Comparison of ENCODE assay signal across 11 mouse cellular contexts in the genomic region with DNA sequence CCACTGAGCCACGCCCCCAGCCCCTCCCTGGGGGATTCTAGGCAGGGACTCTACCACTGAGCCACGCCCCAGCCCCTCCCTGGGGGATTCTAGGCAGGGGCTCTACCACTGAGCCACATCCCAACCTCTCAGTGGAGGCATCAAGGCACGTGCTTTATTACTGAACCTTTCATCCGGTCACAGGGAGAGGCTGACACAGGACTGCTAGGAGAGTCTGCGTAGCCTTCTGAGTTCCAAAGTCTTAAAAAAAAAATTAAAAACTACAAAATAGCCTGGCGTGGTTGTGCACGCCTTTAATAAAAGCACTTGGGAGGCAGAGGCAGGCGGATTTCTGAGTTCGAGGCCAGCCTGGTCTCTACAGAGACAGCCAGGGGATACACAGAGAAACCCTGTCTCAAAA. TPM values are rescaled to one million over a fixed set of nuclear protein-coding genes. Genes with fewer than 3 reads are reported as not detected.
A peak's percentile ranks its signal among the peaks of the same experiment; 100 is the strongest.
DNase-seq lines count a peak whose midpoint lies in the region; ATAC-seq and TF ChIP-seq lines count a peak whose summit lies in the region.
"Not testable (repeated sequence)": the region's sequence is repeated elsewhere in the genome, so short reads cannot be mapped to it uniquely, and the experiment has no call there.
"Had no signal": no experiment of that assay in that cellular context is flagged by ENCODE, and none has a peak within 500 bp of the region (broad histone marks: within the 10 kb centered on the region; RNA-seq: fewer than 3 reads in every experiment).

No protein-coding gene starts in this region.

- peak overlapping the region; percentile 99 for H3K4me3 ChIP-seq in E14TG2a.4 (replicated peaks; ENCODE audit: low read length)
- peak overlapping the region; percentile 98 for H3K4me3 ChIP-seq in cortical plate, adult 2 months (ENCODE audit: insufficient read depth, low read length)
- H3K4me3 ChIP-seq in forebrain, embryonic 16.5 days (replicated peaks; ENCODE audit: low read length), result peak overlapping the region; percentile 74
- peak overlapping the region; percentile 97 for H3K4me3 ChIP-seq in hindbrain, embryonic 13.5 days
- peak overlapping the region; percentile 81 for H3K4me3 ChIP-seq in left cerebral cortex, adult 2 months
- H3K4me3 ChIP-seq in lung, embryonic 14.5 days (ENCODE audit: low read depth, low read length), result peak overlapping the region; percentile 92
- H3K4me3 ChIP-seq in thymus, adult 2 months (ENCODE audit: control insufficient read depth, insufficient read depth, low read length), result peak overlapping the region; percentile 66; the same call in 1 of the 2 replicates

- H3K9me3 ChIP-seq in E14TG2a.4 (ENCODE audit: low read length); forebrain, embryonic 16.5 days (ENCODE audit: control insufficient read depth, low read length); hindbrain, embryonic 13.5 days; lung, embryonic 14.5 days (ENCODE audit: low read depth, low read length): not testable (repeated sequence)

- not testable (repeated sequence) for H3K27me3 ChIP-seq in E14TG2a.4 (ENCODE audit: insufficient read depth, low read length); forebrain, embryonic 16.5 days (replicated peaks; ENCODE audit: control insufficient read depth, insufficient read depth, low read length); hindbrain, embryonic 13.5 days; lung, embryonic 14.5 days (ENCODE audit: insufficient read depth, low read length); thymus, adult 2 months (ENCODE audit: control insufficient read depth, insufficient read depth, low read length)

- peaks cover 31% of the 10 kb centered on the region for H3K4me1 ChIP-seq in E14TG2a.4 (replicated peaks; ENCODE audit: low read depth, low read length)
- not testable (repeated sequence) for H3K4me1 ChIP-seq in cortical plate, adult 2 months (ENCODE audit: control insufficient read depth, insufficient read depth, low read length); lung, embryonic 14.5 days (ENCODE audit: insufficient read depth); thymus, adult 2 months (replicated peaks; ENCODE audit: control insufficient read depth, insufficient read depth, low read length)
- H3K4me1 ChIP-seq in forebrain, embryonic 16.5 days (replicated peaks; ENCODE audit: control insufficient read depth, insufficient read depth, low read length), result peaks cover 14% of the 10 kb centered on the region
- H3K4me1 ChIP-seq in hindbrain, embryonic 13.5 days (replicated peaks), result peaks cover 20% of the 10 kb centered on the region

- not testable (repeated sequence) for H3K27ac ChIP-seq in cortical plate, adult 2 months (ENCODE audit: insufficient read depth, low read length); forebrain, embryonic 16.5 days (ENCODE audit: low read length); left cerebral cortex, adult 2 months; thymus, adult 2 months (ENCODE audit: control insufficient read depth, insufficient read depth, low read length)
- H3K27ac ChIP-seq in hindbrain, embryonic 13.5 days, result peak overlapping the region; percentile 81
- peak overlapping the region; percentile 63; the same call in 1 of the 2 replicates for H3K27ac ChIP-seq in lung, embryonic 14.5 days (ENCODE audit: low read depth)

- peak; percentile 37; the same call in 1 of the 2 replicates for ATAC-seq in forebrain, embryonic 16.5 days
- ATAC-seq in hindbrain, embryonic 13.5 days (ENCODE audit: low FRiP score); lung, embryonic 14.5 days (ENCODE audit: insufficient read depth): not testable (repeated sequence)

- peak overlapping the region; percentile 82 for H3K4me2 ChIP-seq in forebrain, embryonic 16.5 days (ENCODE audit: low read length)
- H3K4me2 ChIP-seq in hindbrain, embryonic 13.5 days, result peak overlapping the region; percentile 88
- H3K4me2 ChIP-seq in lung, embryonic 14.5 days, result peak overlapping the region; percentile 86

- intact Hi-C loops in left cerebral cortex, adult 2 months (cut with DNase I), result not testable (repeated sequence)

- peaks cover 29% of the 10 kb centered on the region for H3K36me3 ChIP-seq in E14TG2a.4 (ENCODE audit: insufficient read depth, low read length)
- peaks cover 20% of the 10 kb centered on the region for H3K36me3 ChIP-seq in forebrain, embryonic 16.5 days (ENCODE audit: control insufficient read depth, insufficient read depth)
- H3K36me3 ChIP-seq in hindbrain, embryonic 13.5 days, result peaks cover 29% of the 10 kb centered on the region
- peaks cover 28% of the 10 kb centered on the region for H3K36me3 ChIP-seq in lung, embryonic 14.5 days (ENCODE audit: insufficient read depth)
- peaks cover 10% of the 10 kb centered on the region for H3K36me3 ChIP-seq in thymus, adult 2 months (ENCODE audit: control insufficient read depth, insufficient read depth, low read length)

- not testable (repeated sequence) for DNase-seq in left cerebral cortex, adult 2 months (ENCODE audit: extremely low spot score in 1 of 2, low spot score in 2 of 2); thymus, adult 2 months
- DNase-seq in lung, embryonic 14.5 days, result peak; percentile 9
- peak; percentile 36 for DNase-seq in naive thymus-derived CD4-positive, alpha-beta T cell, adult 2 months (ENCODE audit: low read depth)

- not testable (repeated sequence) for TF ChIP-seq CTCF in E14TG2a.4 (conservative IDR thresholded peaks at IDR 0.05; ENCODE audit: low read length); cortical plate, adult 2 months (IDR thresholded peaks at IDR 0.05; ENCODE audit: extremely low read depth, insufficient read depth, low read length); left cerebral cortex, adult 2 months (IDR thresholded peaks at IDR 0.05); lung, embryonic 14.5 days (IDR thresholded peaks at IDR 0.05; ENCODE audit: low read depth); thymus, adult 2 months (IDR thresholded peaks at IDR 0.05; ENCODE audit: borderline replicate concordance, control insufficient read depth, extremely low read depth, insufficient read depth, low read length, poor library complexity)

- peak overlapping the region; percentile 79 for H3K9ac ChIP-seq in forebrain, embryonic 16.5 days (replicated peaks; ENCODE audit: low read depth, low read length)
- peak overlapping the region; percentile 93 for H3K9ac ChIP-seq in hindbrain, embryonic 13.5 days
- H3K9ac ChIP-seq in lung, embryonic 14.5 days, result peak overlapping the region; percentile 83

- TF ChIP-seq POLR2A in cortical plate, adult 2 months (IDR thresholded peaks at IDR 0.05; ENCODE audit: extremely low read depth, insufficient read depth, low read length); thymus, adult 2 months (IDR thresholded peaks at IDR 0.05; ENCODE audit: control insufficient read depth, extremely low read depth, insufficient read depth, low read length, poor library complexity): not testable (repeated sequence)

- 58% methylated on average over 9 of the region's 9 CpGs for WGBS in forebrain, embryonic 16.5 days
- 54% methylated on average over 9 of the region's 9 CpGs for WGBS in hindbrain, embryonic 13.5 days
- 53% methylated on average over 9 of the region's 9 CpGs for WGBS in lung, embryonic 14.5 days
- WGBS in thymus, adult 2 months, result 66% methylated on average over 9 of the region's 9 CpGs

RNA-seq across cellular contexts. Expression of a gene that starts 0.6 kb away (rescaled TPM):
- 33.6 and 34.4 TPM in 2 replicates for polyA plus RNA-seq in cortical plate, adult 2 months (2012; rRNA removed)
- 38.0 and 41.8 TPM in 2 replicates for polyA plus RNA-seq in forebrain, embryonic 16.5 days (2015; fragmentation: Nextera tagmentation; extraction: Ambion mirVana)
- polyA plus RNA-seq in hindbrain, embryonic 13.5 days (2015; fragmentation: Nextera tagmentation; extraction: Ambion mirVana), result 31.1 and 31.2 TPM in 2 replicates
- total RNA-seq in left cerebral cortex, adult 2 months (2021), result 10 to 100 TPM; 22.2 to 22.6 TPM
- 26.7 and 30.7 TPM in 2 replicates for polyA plus RNA-seq in lung, embryonic 14.5 days (2014; fragmentation: Nextera tagmentation; extraction: Ambion mirVana)
- polyA plus RNA-seq in thymus, adult 2 months (2012; rRNA removed), result 65.6 and 74.4 TPM in 2 replicates

RNA-seq across cellular contexts. Expression of a gene that starts 16.1 kb away (rescaled TPM):
- polyA plus RNA-seq in cortical plate, adult 2 months (2012; rRNA removed), result not detected in 2 replicates
- not detected in 2 replicates for polyA plus RNA-seq in forebrain, embryonic 16.5 days (2015; fragmentation: Nextera tagmentation; extraction: Ambion mirVana)
- polyA plus RNA-seq in hindbrain, embryonic 13.5 days (2015; fragmentation: Nextera tagmentation; extraction: Ambion mirVana), result not detected in 2 replicates
- total RNA-seq in left cerebral cortex, adult 2 months (2021), result not detected
- not detected in 2 replicates for polyA plus RNA-seq in lung, embryonic 14.5 days (2014; fragmentation: Nextera tagmentation; extraction: Ambion mirVana)
- polyA plus RNA-seq in thymus, adult 2 months (2012; rRNA removed), result not detected in 2 replicates
- total RNA-seq: granulocyte monocyte progenitor cell, adult 5-6 weeks; layer of hippocampus, postnatal 14 days had no signal
- polyA plus RNA-seq: thymus, postnatal 0 days had no signal

RNA-seq across cellular contexts. Expression of a gene that starts 19.4 kb away (rescaled TPM):
- polyA plus RNA-seq in cortical plate, adult 2 months (2012; rRNA removed), result 0.11 and 0.13 TPM in 2 replicates
- not detected in 2 replicates for polyA plus RNA-seq in forebrain, embryonic 16.5 days (2015; fragmentation: Nextera tagmentation; extraction: Ambion mirVana)
- 0.13 and 0.28 TPM in 2 replicates for polyA plus RNA-seq in hindbrain, embryonic 13.5 days (2015; fragmentation: Nextera tagmentation; extraction: Ambion mirVana)
- under 1 TPM in 1 of 2 experiments, not detected in 1; 0.44 TPM for total RNA-seq in left cerebral cortex, adult 2 months (2021)
- 0.15 TPM in 1 of 2 replicates, not detected in the other for polyA plus RNA-seq in lung, embryonic 14.5 days (2014; fragmentation: Nextera tagmentation; extraction: Ambion mirVana)
- polyA plus RNA-seq in thymus, adult 2 months (2012; rRNA removed), result 0.10 TPM in 1 of 2 replicates, not detected in the other
- total RNA-seq: layer of hippocampus, postnatal 14 days had no signal

RNA-seq across cellular contexts. Expression of a gene that starts 25.1 kb away (rescaled TPM):
- 26.6 and 26.9 TPM in 2 replicates for polyA plus RNA-seq in cortical plate, adult 2 months (2012; rRNA removed)
- 11.4 and 11.7 TPM in 2 replicates for polyA plus RNA-seq in forebrain, embryonic 16.5 days (2015; fragmentation: Nextera tagmentation; extraction: Ambion mirVana)
- polyA plus RNA-seq in hindbrain, embryonic 13.5 days (2015; fragmentation: Nextera tagmentation; extraction: Ambion mirVana), result 11.1 TPM in 2 replicates
- 10 to 100 TPM; 56.6 to 58.3 TPM for total RNA-seq in left cerebral cortex, adult 2 months (2021)
- polyA plus RNA-seq in lung, embryonic 14.5 days (2014; fragmentation: Nextera tagmentation; extraction: Ambion mirVana), result 18.9 and 19.1 TPM in 2 replicates
- polyA plus RNA-seq in thymus, adult 2 months (2012; rRNA removed), result 50.3 and 78.1 TPM in 2 replicates
